Mouse (Mus musculus): ENCODE measurements around the gene Otx1. TPM values are rescaled to one million over a fixed set of nuclear protein-coding genes. Genes with fewer than 3 reads are reported as not detected.

Gene Otx1
- total and polyA plus RNA-seq, 3 experiments: not detected

GRCm38 (mm10) chr11:22017444-22017843 lies 14.7 kb upstream of the Otx1 start:
- Histone ChIP-seq H3K36me3 (replicated peaks in 1 of 2; ENCODE audit: control insufficient read depth in 1 of 2, insufficient read depth in 1 of 2, low read length in 1 of 2) (no peaks in the 10 kb centered on the region), H3K27me3 (replicated peaks) (no peaks in the 10 kb centered on the region), H3K79me2 (replicated peaks; ENCODE audit: control insufficient read depth, extremely low read depth, insufficient read depth, poor library complexity, severe bottlenecking) (no peaks in the 10 kb centered on the region), H3K9ac (ENCODE audit: insufficient read depth, low read depth) (no peak overlapping the region), H3K9me3 (replicated peaks; ENCODE audit: low read length) (no peaks in the 10 kb centered on the region), H3K4me1 (ENCODE audit: control insufficient read depth in 1 of 2, insufficient read depth in 2 of 2) (no peaks in the 10 kb centered on the region), H3K4me2 (ENCODE audit: insufficient read depth, low read depth, poor library complexity, severe bottlenecking) (no peak overlapping the region), H3K27ac (ENCODE audit: insufficient read depth, low read depth) (no peak overlapping the region), H3K4me3 (replicated peaks in 1 of 3; ENCODE audit: low read depth in 2 of 3, low read length in 2 of 3, poor library complexity in 1 of 3) (no peak overlapping the region)
- TF ChIP-seq HCFC1 (IDR thresholded peaks at IDR 0.05; ENCODE audit: low read depth, low read length) (no peak), MAX (IDR thresholded peaks at IDR 0.05; ENCODE audit: low read length) (no peak), SMC3 (IDR thresholded peaks at IDR 0.05; ENCODE audit: low read depth, low read length) (no peak), POLR2AphosphoS2 (IDR thresholded peaks at IDR 0.05; ENCODE audit: low read depth, low read length) (no peak), MAZ (IDR thresholded peaks at IDR 0.05; ENCODE audit: low read depth, low read length) (no peak), USF1 (IDR thresholded peaks at IDR 0.05; ENCODE audit: low read depth, low read length) (no peak), CHD1 (IDR thresholded peaks at IDR 0.05; ENCODE audit: low read depth, low read length) (no peak), KAT2A (IDR thresholded peaks at IDR 0.05; ENCODE audit: insufficient replicate concordance, low read length) (no peak), TBP (conservative IDR thresholded peaks at IDR 0.05; ENCODE audit: low read depth, low read length) (no peak), ETS1 (conservative IDR thresholded peaks at IDR 0.05; ENCODE audit: low read depth, low read length) (no peak), JUN (IDR thresholded peaks at IDR 0.05; ENCODE audit: insufficient read depth, low read depth, low read length) (no peak), ELF1 (IDR thresholded peaks at IDR 0.05; ENCODE audit: low read depth, low read length) (no peak), TCF12 (IDR thresholded peaks at IDR 0.05; ENCODE audit: low read depth, low read length) (no peak), MYC (IDR thresholded peaks at IDR 0.05; ENCODE audit: low read depth, low read length) (no peak), SIN3A (IDR thresholded peaks at IDR 0.05; ENCODE audit: low read length) (no peak), UBTF (IDR thresholded peaks at IDR 0.05; ENCODE audit: low read depth, low read length) (no peak), RAD21 (IDR thresholded peaks at IDR 0.05; ENCODE audit: low read depth, low read length) (no peak), GABPA (IDR thresholded peaks at IDR 0.05; ENCODE audit: insufficient replicate concordance, low read depth, low read length) (no peak), IRF4 (IDR thresholded peaks at IDR 0.05; ENCODE audit: low read depth, low read length) (no peak)
- in situ Hi-C loops (cut with MboI; ENCODE audit: low pct_ligation_motif_present, low pct_unique_long_range_greater_than_20kb, low sequenced_read_pairs): no loop called here
- DNase-seq (ENCODE audit: extremely low read depth): no peak
- dilution Hi-C loops (cut with MboI; ENCODE audit: extremely low pct_ligation_motif_present, extremely low pct_unique_long_range_greater_than_20kb, low sequenced_read_pairs): no loop called here

DNA sequence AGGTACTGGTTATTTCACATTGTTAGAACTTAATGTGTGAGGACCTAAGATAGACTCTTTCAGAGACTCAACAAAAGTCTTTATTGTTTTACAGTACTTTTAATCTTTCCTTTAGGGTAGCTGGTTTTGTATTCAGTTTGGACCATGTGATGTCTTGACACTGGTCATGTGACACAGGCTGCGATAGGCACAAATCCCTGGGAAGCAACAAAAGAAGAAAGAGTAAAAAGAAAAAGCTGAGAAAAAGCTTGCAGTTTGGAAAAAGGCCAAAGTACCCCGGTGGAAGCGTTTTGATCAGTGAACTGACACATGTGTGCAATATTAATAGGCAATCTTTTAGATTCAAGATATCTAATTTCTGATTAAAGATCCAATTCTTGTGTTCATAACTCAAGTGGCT lies 13.6 kb upstream of the Otx1 start:
- Histone ChIP-seq H3K9me3 (replicated peaks; ENCODE audit: low read length) (no peaks in the 10 kb centered on the region), H3K9ac (ENCODE audit: insufficient read depth, low read depth) (no peak overlapping the region), H3K27me3 (replicated peaks) (no peaks in the 10 kb centered on the region), H3K4me3 (replicated peaks in 1 of 3; ENCODE audit: low read depth in 2 of 3, low read length in 2 of 3, poor library complexity in 1 of 3) (no peak overlapping the region), H3K27ac (ENCODE audit: insufficient read depth, low read depth) (no peak overlapping the region), H3K36me3 (replicated peaks in 1 of 2; ENCODE audit: control insufficient read depth in 1 of 2, insufficient read depth in 1 of 2, low read length in 1 of 2) (no peaks in the 10 kb centered on the region), H3K79me2 (replicated peaks; ENCODE audit: control insufficient read depth, extremely low read depth, insufficient read depth, poor library complexity, severe bottlenecking) (no peaks in the 10 kb centered on the region), H3K4me1 (ENCODE audit: control insufficient read depth in 1 of 2, insufficient read depth in 2 of 2) (no peaks in the 10 kb centered on the region), H3K4me2 (ENCODE audit: insufficient read depth, low read depth, poor library complexity, severe bottlenecking) (no peak overlapping the region)
- DNase-seq (ENCODE audit: extremely low read depth): no peak
- TF ChIP-seq SMC3 (IDR thresholded peaks at IDR 0.05; ENCODE audit: low read depth, low read length): no peak
- TF ChIP-seq NELFE (IDR thresholded peaks at IDR 0.05; ENCODE audit: low read depth, low read length): no peak
- no peak for TF ChIP-seq MXI1 (IDR thresholded peaks at IDR 0.05; ENCODE audit: low read depth, low read length)
- no peak for TF ChIP-seq CTCF (conservative IDR thresholded peaks at IDR 0.05 in 1 of 2, IDR thresholded peaks at IDR 0.05 in 1 of 2; ENCODE audit: low read depth in 2 of 2, low read length in 2 of 2)
- TF ChIP-seq PAX5 (IDR thresholded peaks at IDR 0.05; ENCODE audit: low read length): no peak
- no peak for TF ChIP-seq USF1 (IDR thresholded peaks at IDR 0.05; ENCODE audit: low read depth, low read length)
- TF ChIP-seq BHLHE40 (IDR thresholded peaks at IDR 0.05; ENCODE audit: low read depth, low read length): no peak
- TF ChIP-seq UBTF (IDR thresholded peaks at IDR 0.05; ENCODE audit: low read depth, low read length): no peak
- no peak for TF ChIP-seq E2F4 (IDR thresholded peaks at IDR 0.05; ENCODE audit: insufficient replicate concordance, low read depth, low read length)
- TF ChIP-seq JUND (conservative IDR thresholded peaks at IDR 0.05; ENCODE audit: low read depth, low read length): no peak
- TF ChIP-seq RCOR1 (conservative IDR thresholded peaks at IDR 0.05; ENCODE audit: low read depth, low read length): no peak
- no peak for TF ChIP-seq CHD1 (IDR thresholded peaks at IDR 0.05; ENCODE audit: low read depth, low read length)
- no peak for TF ChIP-seq TCF12 (IDR thresholded peaks at IDR 0.05; ENCODE audit: low read depth, low read length)
- TF ChIP-seq MYC (IDR thresholded peaks at IDR 0.05; ENCODE audit: low read depth, low read length): no peak
- no peak for TF ChIP-seq TBP (conservative IDR thresholded peaks at IDR 0.05; ENCODE audit: low read depth, low read length)
- TF ChIP-seq GABPA (IDR thresholded peaks at IDR 0.05; ENCODE audit: insufficient replicate concordance, low read depth, low read length): no peak
- TF ChIP-seq POLR2A (IDR thresholded peaks at IDR 0.05; ENCODE audit: low read depth, low read length): no peak
- TF ChIP-seq KAT2A (IDR thresholded peaks at IDR 0.05; ENCODE audit: insufficient replicate concordance, low read length): no peak
- TF ChIP-seq ZMIZ1 (IDR thresholded peaks at IDR 0.05; ENCODE audit: low read depth, low read length): no peak
- in situ Hi-C loops (cut with MboI; ENCODE audit: low pct_ligation_motif_present, low pct_unique_long_range_greater_than_20kb, low sequenced_read_pairs): no loop called here
- dilution Hi-C loops (cut with MboI; ENCODE audit: extremely low pct_ligation_motif_present, extremely low pct_unique_long_range_greater_than_20kb, low sequenced_read_pairs): no loop called here
